Comparison of ENCODE assay signal across 12 mouse cellular contexts in genomic region chr2:51065821-51066220, GRCm38 (mm10).
DNase-seq lines count a peak whose midpoint lies in the region; ATAC-seq and TF ChIP-seq lines count a peak whose summit lies in the region.
"Had no signal": no experiment of that assay in that cellular context is flagged by ENCODE, and none has a peak within 500 bp of the region (broad histone marks: within the 10 kb centered on the region; RNA-seq: fewer than 3 reads in every experiment).

No protein-coding gene starts in this region.

- TF ChIP-seq CTCF in stomach, postnatal 0 days (IDR thresholded peaks at IDR 0.05; ENCODE audit: low read depth): no peak

- DNase-seq in retina, embryonic 14.5 days (ENCODE audit: low spot score): peak; percentile 22
- DNase-seq in retina, postnatal 1 day: no peak
- DNase-seq in midbrain, embryonic 11.5 days (ENCODE audit: low spot score, missing footprints): peak; percentile 94
- DNase-seq in adrenal gland, postnatal 36 days: no peak
- DNase-seq in stomach, postnatal 0 days (ENCODE audit: low spot score): no peak
- no peak for DNase-seq in yolk sac, embryonic 10.5 days (ENCODE audit: low spot score)
- DNase-seq: gastrocnemius, postnatal 10 days; heart, adult 2 months had no signal

- H3K27me3 ChIP-seq in forebrain, embryonic 16.5 days (replicated peaks; ENCODE audit: control insufficient read depth, insufficient read depth, low read length): no peaks in the 10 kb centered on the region
- H3K27me3 ChIP-seq in midbrain, embryonic 11.5 days (ENCODE audit: control insufficient read depth, insufficient read depth, low read length): no peaks in the 10 kb centered on the region
- no peaks in the 10 kb centered on the region for H3K27me3 ChIP-seq in stomach, postnatal 0 days (ENCODE audit: control insufficient read depth, insufficient read depth, low read length)
- H3K27me3 ChIP-seq: liver, embryonic 12.5 days; Patski had no signal

- no peaks in the 10 kb centered on the region for H3K9me3 ChIP-seq in forebrain, embryonic 16.5 days (ENCODE audit: control insufficient read depth, low read length)
- peaks cover 2% of the 10 kb centered on the region; the same call in 1 of the 2 replicates for H3K9me3 ChIP-seq in midbrain, embryonic 11.5 days (ENCODE audit: control insufficient read depth, low read length)
- no peaks in the 10 kb centered on the region for H3K9me3 ChIP-seq in stomach, postnatal 0 days (ENCODE audit: control insufficient read depth, low read length)
- H3K9me3 ChIP-seq: liver, embryonic 12.5 days had no signal

- no peak for TF ChIP-seq EP300 in stomach, postnatal 0 days (optimal IDR thresholded peaks at IDR 0.05)

- no peak overlapping the region for H3K4me3 ChIP-seq in forebrain, embryonic 16.5 days (replicated peaks; ENCODE audit: low read length)
- no peak overlapping the region for H3K4me3 ChIP-seq in midbrain, embryonic 11.5 days (ENCODE audit: low read depth, low read length)
- H3K4me3 ChIP-seq in stomach, postnatal 0 days (ENCODE audit: low read depth, low read length): no peak overlapping the region
- H3K4me3 ChIP-seq: heart, adult 2 months; liver, embryonic 12.5 days had no signal

- 46% methylated on average over 6 of the region's 6 CpGs for WGBS in forebrain, embryonic 16.5 days
- WGBS in midbrain, embryonic 11.5 days: 40% methylated on average over 6 of the region's 6 CpGs
- 62% methylated on average over 6 of the region's 6 CpGs for WGBS in stomach, postnatal 0 days

- no peak overlapping the region for H3K4me2 ChIP-seq in forebrain, embryonic 16.5 days (ENCODE audit: low read length)
- no peak overlapping the region for H3K4me2 ChIP-seq in midbrain, embryonic 11.5 days
- H3K4me2 ChIP-seq in stomach, postnatal 0 days (replicated peaks; ENCODE audit: low read depth): no peak overlapping the region
- H3K4me2 ChIP-seq: liver, embryonic 12.5 days had no signal

- H3K27ac ChIP-seq in forebrain, embryonic 16.5 days (ENCODE audit: low read length): peak overlapping the region; percentile 90
- peak overlapping the region; percentile 85 for H3K27ac ChIP-seq in midbrain, embryonic 11.5 days (ENCODE audit: low read depth, low read length)
- no peak overlapping the region for H3K27ac ChIP-seq in stomach, postnatal 0 days (replicated peaks)
- H3K27ac ChIP-seq: heart, adult 2 months; kidney, postnatal 0 days; liver, embryonic 12.5 days had no signal

- no peaks in the 10 kb centered on the region for H3K36me3 ChIP-seq in forebrain, embryonic 16.5 days (ENCODE audit: control insufficient read depth, insufficient read depth)
- H3K36me3 ChIP-seq in midbrain, embryonic 11.5 days (ENCODE audit: control insufficient read depth, insufficient read depth, low read length): no peaks in the 10 kb centered on the region
- H3K36me3 ChIP-seq in stomach, postnatal 0 days (ENCODE audit: control insufficient read depth, insufficient read depth, low read length): no peaks in the 10 kb centered on the region
- H3K36me3 ChIP-seq: liver, embryonic 12.5 days had no signal

- no peak overlapping the region for H3K9ac ChIP-seq in forebrain, embryonic 16.5 days (replicated peaks; ENCODE audit: low read depth, low read length)
- H3K9ac ChIP-seq in midbrain, embryonic 11.5 days (ENCODE audit: low read length): no peak overlapping the region
- H3K9ac ChIP-seq in stomach, postnatal 0 days (ENCODE audit: low read length): no peak overlapping the region
- H3K9ac ChIP-seq: liver, embryonic 12.5 days had no signal

- peak; percentile 3; the same call in 1 of the 2 replicates for ATAC-seq in forebrain, embryonic 16.5 days
- peak; percentile 22; the same call in 1 of the 2 replicates for ATAC-seq in midbrain, embryonic 11.5 days (ENCODE audit: low FRiP score)
- ATAC-seq in stomach, postnatal 0 days (ENCODE audit: low FRiP score, low TSS enrichment): no peak
- ATAC-seq: liver, embryonic 12.5 days; Patski had no signal

- peaks cover 9% of the 10 kb centered on the region for H3K4me1 ChIP-seq in forebrain, embryonic 16.5 days (replicated peaks; ENCODE audit: control insufficient read depth, insufficient read depth, low read length)
- H3K4me1 ChIP-seq in midbrain, embryonic 11.5 days (ENCODE audit: control insufficient read depth, insufficient read depth, low read length): peaks cover 19% of the 10 kb centered on the region
- no peaks in the 10 kb centered on the region for H3K4me1 ChIP-seq in stomach, postnatal 0 days (replicated peaks; ENCODE audit: control insufficient read depth, insufficient read depth)
- H3K4me1 ChIP-seq: liver, embryonic 12.5 days had no signal

Comparison
In these comparisons a context has a peak if more than half of its experiments do, and no peak if none do; other contexts are left out.
1. DNase-seq: peak in retina, embryonic 14.5 days (single experiment) and midbrain, embryonic 11.5 days (single experiment); none in retina, postnatal 1 day (single experiment), adrenal gland, postnatal 36 days (0 of 2), stomach, postnatal 0 days (single experiment) and yolk sac, embryonic 10.5 days (single experiment).